Mouse (Mus musculus) stomach, postnatal 0 days (tissue): ENCODE results near the gene Smurf2.

ENCODE experiments used
- CTCF ChIP-seq: IDR thresholded peaks from 2 replicates; pipeline ENCODE4 v1.5.1; 2016; ENCODE audit warnings: antibody characterized with exemption, low read depth, mild to moderate bottlenecking, moderate library complexity
- EP300 ChIP-seq: optimal IDR thresholded peaks from 2 replicates; pipeline ENCODE3; 2016; ENCODE audit warnings: antibody characterized with exemption

DNA sequence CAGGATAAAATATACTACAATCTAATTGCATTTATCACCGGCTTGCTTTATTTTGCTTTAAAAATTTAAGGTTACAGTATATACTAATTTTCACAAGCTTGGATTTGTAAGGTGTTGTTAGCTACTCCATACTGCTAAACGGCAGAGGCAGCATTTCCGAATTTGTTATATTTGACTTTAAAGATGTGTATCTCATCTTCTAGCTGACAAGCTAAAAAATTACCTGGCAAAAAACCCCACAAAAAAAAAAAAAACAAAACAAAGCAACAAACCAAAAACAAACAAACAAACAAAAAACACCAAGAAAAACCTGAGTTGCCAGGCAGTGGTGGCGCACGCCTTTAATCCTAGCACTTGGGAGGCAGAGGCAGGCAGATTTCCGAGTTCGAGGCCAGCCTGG lies 142.4 kb downstream of the Smurf2 start:
- no peak for TF ChIP-seq CTCF
- no peak for TF ChIP-seq EP300
